In the genomic region with DNA sequence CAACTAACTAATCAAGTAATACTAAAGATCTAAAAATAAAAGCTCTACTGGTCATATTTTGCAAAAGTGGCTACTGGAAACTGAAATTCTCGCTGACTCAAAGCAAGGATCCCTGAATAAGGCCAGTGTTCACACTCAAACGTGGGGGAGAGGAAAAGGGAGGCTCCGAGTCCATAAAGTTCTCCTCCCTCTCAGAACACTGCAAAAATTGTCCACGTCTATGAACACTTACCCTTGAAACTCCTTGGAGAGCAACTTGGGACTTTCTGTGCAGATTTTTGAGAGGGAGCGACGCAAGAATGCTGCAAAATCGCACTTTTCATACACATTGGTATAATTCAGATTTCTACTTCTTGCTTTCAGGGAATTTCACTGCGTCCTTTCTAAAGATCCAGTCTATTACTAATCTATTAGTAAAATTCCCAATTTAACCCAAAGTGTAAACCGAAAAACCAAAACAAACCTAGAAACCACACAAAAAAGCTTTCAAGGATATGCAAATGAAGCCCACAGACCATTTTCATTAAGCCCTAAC, we compare ENCODE assay signal across 8 mouse cellular contexts. TPM values are rescaled to one million over a fixed set of nuclear protein-coding genes. Genes with fewer than 3 reads are reported as not detected.
DNase-seq lines count a peak whose midpoint lies in the region; ATAC-seq and TF ChIP-seq lines count a peak whose summit lies in the region.

No protein-coding gene starts in this region.

- H3K9ac ChIP-seq in neural tube, embryonic 13.5 days = peak overlapping the region; percentile 90

- no peak for ATAC-seq in CD4-positive, CD25-positive, alpha-beta regulatory T cell, adult 4 months
- ATAC-seq in neural tube, embryonic 13.5 days (ENCODE audit: low read depth) = no peak
- ATAC-seq in megakaryocyte progenitor cell, adult 5-6 weeks (replicated peaks; ENCODE audit: poor library complexity) = no peak

- TF ChIP-seq CTCF in thymus, adult 2 months (IDR thresholded peaks at IDR 0.05; ENCODE audit: borderline replicate concordance, control insufficient read depth, extremely low read depth, insufficient read depth, low read length, poor library complexity) = no peak

- H3K36me3 ChIP-seq in thymus, adult 2 months (ENCODE audit: control insufficient read depth, insufficient read depth, low read length) = no peaks in the 10 kb centered on the region
- peaks cover 43% of the 10 kb centered on the region for H3K36me3 ChIP-seq in limb, embryonic 10.5 days
- H3K36me3 ChIP-seq in neural tube, embryonic 13.5 days = peaks cover 11% of the 10 kb centered on the region; the same call in 1 of the 2 replicates

- H3K4me1 ChIP-seq in thymus, adult 2 months (replicated peaks; ENCODE audit: control insufficient read depth, insufficient read depth, low read length) = peaks cover 7% of the 10 kb centered on the region
- peaks cover 11% of the 10 kb centered on the region for H3K4me1 ChIP-seq in limb, embryonic 10.5 days
- peaks cover 28% of the 10 kb centered on the region for H3K4me1 ChIP-seq in neural tube, embryonic 13.5 days (replicated peaks)

- TF ChIP-seq POLR2A in thymus, adult 2 months (IDR thresholded peaks at IDR 0.05; ENCODE audit: control insufficient read depth, extremely low read depth, insufficient read depth, low read length, poor library complexity) = no peak

- H3K9me3 ChIP-seq in limb, embryonic 10.5 days (replicated peaks) = no peaks in the 10 kb centered on the region
- no peaks in the 10 kb centered on the region for H3K9me3 ChIP-seq in neural tube, embryonic 13.5 days

- DNase-seq in CD4-positive, CD25-positive, alpha-beta regulatory T cell, adult 2 months (ENCODE audit: low read depth, low spot score) = peak; percentile 5
- peak; percentile 1 for DNase-seq in thymus, adult 2 months
- no peak for DNase-seq in thymus, postnatal 36 days
- DNase-seq in limb, embryonic 10.5 days (ENCODE audit: low spot score) = no peak
- no peak for DNase-seq in layer of hippocampus, postnatal 14 days (ENCODE audit: low spot score in 2 of 2)

- peak overlapping the region; percentile 33 for H3K4me3 ChIP-seq in thymus, adult 2 months (ENCODE audit: control insufficient read depth, insufficient read depth, low read length)
- peak overlapping the region; percentile 95 for H3K4me3 ChIP-seq in limb, embryonic 10.5 days
- H3K4me3 ChIP-seq in neural tube, embryonic 13.5 days = peak overlapping the region; percentile 70

- no peak overlapping the region; the same call in 1 of the 2 replicates for H3K27ac ChIP-seq in thymus, adult 2 months (ENCODE audit: control insufficient read depth, insufficient read depth, low read length)
- peak overlapping the region; percentile 99 for H3K27ac ChIP-seq in limb, embryonic 10.5 days
- H3K27ac ChIP-seq in neural tube, embryonic 13.5 days (replicated peaks) = peak overlapping the region; percentile 99

- H3K27me3 ChIP-seq in thymus, adult 2 months (ENCODE audit: control insufficient read depth, insufficient read depth, low read length) = no peaks in the 10 kb centered on the region
- H3K27me3 ChIP-seq in limb, embryonic 10.5 days (ENCODE audit: low read depth, poor library complexity, severe bottlenecking) = no peaks in the 10 kb centered on the region
- H3K27me3 ChIP-seq in neural tube, embryonic 13.5 days = no peaks in the 10 kb centered on the region

- 12% methylated on average over 9 of the region's 9 CpGs for WGBS in thymus, adult 2 months
- 26% methylated on average over 9 of the region's 9 CpGs for WGBS in limb, embryonic 10.5 days
- WGBS in neural tube, embryonic 13.5 days = 15% methylated on average over 9 of the region's 9 CpGs

- peak overlapping the region; percentile 93 for H3K4me2 ChIP-seq in neural tube, embryonic 13.5 days

RNA-seq across cellular contexts. Expression of a gene that starts 1.2 kb away (rescaled TPM):
- polyA plus RNA-seq in CD4-positive, CD25-positive, alpha-beta regulatory T cell, adult 4 months (2017; shearing (Covaris generic)) = 10 to 100 TPM; 15.0 to 19.2 TPM
- polyA plus RNA-seq in thymus, adult 2 months (2012; rRNA removed) = 13.8 and 17.8 TPM in 2 replicates
- polyA plus RNA-seq in limb, embryonic 10.5 days (2016; fragmentation: Nextera tagmentation; extraction: Ambion mirVana) = 39.3 and 42.8 TPM in 2 replicates
- polyA plus RNA-seq in neural tube, embryonic 13.5 days (2015; fragmentation: Nextera tagmentation; extraction: Ambion mirVana) = 46.1 and 51.5 TPM in 2 replicates
- total RNA-seq in megakaryocyte progenitor cell, adult 5-6 weeks (2015) = 33.2 and 34.1 TPM in 2 replicates
- total RNA-seq in megakaryocyte progenitor cell, adult 5-6 weeks (2017) = 21.3 and 26.2 TPM in 2 replicates
- 10 to 100 TPM; 54.0 to 58.8 TPM for total RNA-seq in layer of hippocampus, postnatal 14 days (2021)

Comparison
In these comparisons a context has a peak if more than half of its experiments do, and no peak if none do; other contexts are left out.
1. DNase-seq: peak in CD4-positive, CD25-positive, alpha-beta regulatory T cell, adult 2 months (single experiment) and thymus, adult 2 months (single experiment); none in thymus, postnatal 36 days (0 of 2), limb, embryonic 10.5 days (single experiment) and layer of hippocampus, postnatal 14 days (0 of 2).
2. H3K4me3 ChIP-seq: peak in every context shown above with its lines; median percentile 95 in limb, embryonic 10.5 days; 70 in neural tube, embryonic 13.5 days; 33 in thymus, adult 2 months.